Comparison of ENCODE assay signal across 30 mouse cellular contexts in the genomic region with DNA sequence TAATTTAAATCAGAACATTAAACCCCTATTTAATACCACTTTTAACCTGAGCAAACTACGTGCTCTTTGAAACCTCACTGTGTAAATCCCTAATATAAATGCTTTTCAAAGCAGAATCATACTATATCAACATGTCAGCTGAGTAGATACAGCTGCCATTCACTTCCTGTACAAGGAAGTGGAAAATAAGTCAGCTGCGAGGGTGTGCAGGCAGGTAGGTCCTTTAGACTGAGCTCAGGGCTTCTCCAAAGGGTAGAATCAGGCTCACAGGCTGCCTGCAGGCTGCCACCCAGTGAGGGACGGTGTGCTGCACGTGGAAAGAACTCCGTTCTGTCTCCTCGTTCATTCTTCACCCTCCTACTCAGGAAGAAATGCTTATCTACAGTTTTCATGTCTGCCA. TPM values are rescaled to one million over a fixed set of nuclear protein-coding genes. Genes with fewer than 3 reads are reported as not detected.
DNase-seq lines count a peak whose midpoint lies in the region; ATAC-seq and TF ChIP-seq lines count a peak whose summit lies in the region.
"Had no signal": no experiment of that assay in that cellular context is flagged by ENCODE, and none has a peak within 500 bp of the region (broad histone marks: within the 10 kb centered on the region; RNA-seq: fewer than 3 reads in every experiment).

No protein-coding gene starts in this region.

- no peaks in the 10 kb centered on the region for H3K9me3 ChIP-seq in forebrain, embryonic 15.5 days
- H3K9me3 ChIP-seq: embryonic facial prominence, embryonic 10.5 days; embryonic facial prominence, embryonic 15.5 days; forebrain, embryonic 12.5 days; heart, embryonic 10.5 days; heart, embryonic 15.5 days; hindbrain, embryonic 12.5 days; kidney, embryonic 15.5 days; neural tube, embryonic 12.5 days had no signal

- no peak overlapping the region for H3K4me3 ChIP-seq in spleen, adult 2 months (ENCODE audit: extremely low read depth, insufficient read depth, insufficient read length)
- H3K4me3 ChIP-seq in forebrain, embryonic 15.5 days = no peak overlapping the region
- H3K4me3 ChIP-seq: embryonic facial prominence, embryonic 10.5 days; embryonic facial prominence, embryonic 15.5 days; forebrain, embryonic 12.5 days; heart, embryonic 10.5 days; heart, embryonic 15.5 days; hindbrain, embryonic 12.5 days; kidney, embryonic 15.5 days; neural tube, embryonic 12.5 days had no signal

- peak; percentile 18 to 31 for DNase-seq in spleen, adult 2 months (ENCODE audit: low read depth in 1 of 2, low spot score in 2 of 2)
- no peak for DNase-seq in spleen, adult 12 weeks (ENCODE audit: low spot score)
- peak; percentile 30 for DNase-seq in A20 (ENCODE audit: low read depth, low spot score)
- DNase-seq in CD4-positive, CD25-positive, alpha-beta regulatory T cell, adult 2 months (ENCODE audit: low read depth, low spot score) = peak; percentile 29
- no peak for DNase-seq in adrenal gland, adult 8-10 months
- DNase-seq: adrenal gland, postnatal 36 days; cerebellum, adult 8-10 months; cerebellum, postnatal 25 days; gastrocnemius, postnatal 10 days; heart, postnatal 36 days; kidney, adult 18-20 months; kidney, postnatal 25 days; lung, adult 2 months; lung, postnatal 10 days; right cerebral cortex, adult 18-20 months had no signal

- peak overlapping the region; percentile 64 for H3K27ac ChIP-seq in spleen, adult 2 months (ENCODE audit: insufficient read depth, low read length)
- H3K27ac ChIP-seq in forebrain, embryonic 15.5 days (replicated peaks) = no peak overlapping the region
- H3K27ac ChIP-seq: embryonic facial prominence, embryonic 10.5 days; embryonic facial prominence, embryonic 15.5 days; forebrain, embryonic 12.5 days; heart, embryonic 10.5 days; heart, embryonic 15.5 days; hindbrain, embryonic 12.5 days; kidney, embryonic 15.5 days; liver, embryonic 14.5 days; neural tube, embryonic 12.5 days had no signal

- TF ChIP-seq CTCF in spleen, adult 2 months (IDR thresholded peaks at IDR 0.05; ENCODE audit: extremely low read depth, insufficient read depth, insufficient read length, insufficient replicate concordance) = no peak

- H3K36me3 ChIP-seq in spleen, adult 2 months (ENCODE audit: control insufficient read depth, insufficient read depth, low read length) = no peaks in the 10 kb centered on the region; the same call in 1 of the 2 replicates
- peaks cover 4% of the 10 kb centered on the region; the same call in 1 of the 2 replicates for H3K36me3 ChIP-seq in forebrain, embryonic 15.5 days

- no peaks in the 10 kb centered on the region for H3K27me3 ChIP-seq in spleen, adult 2 months (ENCODE audit: control insufficient read depth, insufficient read depth, low read length)
- no peaks in the 10 kb centered on the region for H3K27me3 ChIP-seq in forebrain, embryonic 15.5 days
- H3K27me3 ChIP-seq: embryonic facial prominence, embryonic 15.5 days; forebrain, embryonic 12.5 days; heart, embryonic 15.5 days; hindbrain, embryonic 12.5 days; kidney, embryonic 15.5 days; neural tube, embryonic 12.5 days; Patski had no signal

- H3K4me2 ChIP-seq in forebrain, embryonic 15.5 days (replicated peaks) = no peak overlapping the region
- H3K4me2 ChIP-seq: embryonic facial prominence, embryonic 15.5 days; forebrain, embryonic 12.5 days; heart, embryonic 15.5 days; hindbrain, embryonic 12.5 days; kidney, embryonic 15.5 days; midbrain, embryonic 11.5 days; neural tube, embryonic 12.5 days had no signal

- peaks cover 20% of the 10 kb centered on the region for H3K4me1 ChIP-seq in spleen, adult 2 months (ENCODE audit: control insufficient read depth, insufficient read depth, insufficient read length)
- no peaks in the 10 kb centered on the region for H3K4me1 ChIP-seq in forebrain, embryonic 15.5 days
- H3K4me1 ChIP-seq: embryonic facial prominence, embryonic 15.5 days; forebrain, embryonic 12.5 days; heart, embryonic 10.5 days; heart, embryonic 15.5 days; hindbrain, embryonic 12.5 days; kidney, embryonic 15.5 days; neural tube, embryonic 12.5 days had no signal

- no peak overlapping the region for H3K9ac ChIP-seq in forebrain, embryonic 15.5 days (replicated peaks)
- H3K9ac ChIP-seq: embryonic facial prominence, embryonic 15.5 days; forebrain, embryonic 12.5 days; heart, embryonic 15.5 days; hindbrain, embryonic 12.5 days; kidney, embryonic 15.5 days; liver, embryonic 14.5 days; neural tube, embryonic 12.5 days had no signal

- ATAC-seq in megakaryocyte, adult 5-6 weeks (ENCODE audit: poor library complexity, severe bottlenecking) = 0 out of 2 replicates have a peak, but pooled peaks have one; percentile 9
- no peak for ATAC-seq in megakaryocyte-erythroid progenitor cell, adult 5-6 weeks (replicated peaks; ENCODE audit: low FRiP score, low TSS enrichment, poor library complexity, severe bottlenecking)
- ATAC-seq in forebrain, embryonic 15.5 days (replicated peaks) = no peak
- ATAC-seq: midbrain, embryonic 16.5 days; Patski had no signal

- WGBS in spleen, adult 2 months = 42% methylated on average over 6 of the region's 6 CpGs
- WGBS in forebrain, embryonic 15.5 days = 78% methylated on average over 6 of the region's 6 CpGs

- no peak for TF ChIP-seq POLR2A in spleen, adult 2 months (IDR thresholded peaks at IDR 0.05; ENCODE audit: low read depth, low read length)

RNA-seq across cellular contexts. Expression of gene Zdhhc23, which starts 24.7 kb away (rescaled TPM):
- polyA plus RNA-seq in spleen, adult 2 months (2012; rRNA removed) = 2.0 and 2.3 TPM in 2 replicates
- total RNA-seq in megakaryocyte, adult 5-6 weeks (2015) = 0.91 and 0.98 TPM in 2 replicates
- 0.41 and 1.5 TPM in 2 replicates for total RNA-seq in megakaryocyte, adult 5-6 weeks (2017)
- total RNA-seq in megakaryocyte-erythroid progenitor cell, adult 5-6 weeks (2014; fragmentation: Nextera tagmentation) = 0.87 and 3.0 TPM in 2 replicates
- total RNA-seq in megakaryocyte-erythroid progenitor cell, adult 5-6 weeks (2017) = 0.80 and 1.6 TPM in 2 replicates
- total RNA-seq in adrenal gland, adult 8-10 months (2022) = under 1 TPM; 0.15 to 0.87 (median 0.62) TPM
- 3.0 and 3.2 TPM in 2 replicates for polyA plus RNA-seq in forebrain, embryonic 15.5 days (2015; fragmentation: Nextera tagmentation; extraction: Ambion mirVana)

RNA-seq across cellular contexts. Expression of gene Qtrt2, which starts 28.3 kb away (rescaled TPM):
- polyA plus RNA-seq in spleen, adult 2 months (2012; rRNA removed) = 12.9 and 13.6 TPM in 2 replicates
- total RNA-seq in megakaryocyte, adult 5-6 weeks (2015) = 2.6 and 3.5 TPM in 2 replicates
- total RNA-seq in megakaryocyte, adult 5-6 weeks (2017) = 7.8 and 15.8 TPM in 2 replicates
- total RNA-seq in megakaryocyte-erythroid progenitor cell, adult 5-6 weeks (2014; fragmentation: Nextera tagmentation) = 27.8 and 34.7 TPM in 2 replicates
- 59.7 and 76.6 TPM in 2 replicates for total RNA-seq in megakaryocyte-erythroid progenitor cell, adult 5-6 weeks (2017)
- total RNA-seq in adrenal gland, adult 8-10 months (2022) = 10 to 100 TPM; 28.6 to 52.7 (median 36.6) TPM
- 25.1 and 26.7 TPM in 2 replicates for polyA plus RNA-seq in forebrain, embryonic 15.5 days (2015; fragmentation: Nextera tagmentation; extraction: Ambion mirVana)

Comparison
In these comparisons a context has a peak if more than half of its experiments do, and no peak if none do; other contexts are left out.
1. DNase-seq: peak in spleen, adult 2 months (2 of 2), A20 (single experiment) and CD4-positive, CD25-positive, alpha-beta regulatory T cell, adult 2 months (single experiment); none in spleen, adult 12 weeks (single experiment) and adrenal gland, adult 8-10 months (single experiment).